Mouse (Mus musculus) erythroblast, embryonic 14.5 days (primary cell): Measurements from ENCODE around the gene Timp3.

Experiments used
- GATA1 ChIP-seq: IDR thresholded peaks from 2 replicates; pipeline ENCODE4 v1.6.1; 2012; ENCODE audit warnings: low read length, inconsistent platforms, mixed read lengths
- TAL1 ChIP-seq: IDR thresholded peaks from 3 replicates; pipeline ENCODE4 v1.6.1; 2012; ENCODE audit warnings: low read length, inconsistent platforms, mixed read lengths

GRCm38 (mm10) chr10:86334581-86334980 is 34.4 kb downstream of the Timp3 start:
- TF ChIP-seq TAL1: no peak
- no peak for TF ChIP-seq GATA1
